Mouse (Mus musculus) colon, adult 2 months (tissue): ENCODE measurements around the gene Syf2. TPM values are rescaled to one million over a fixed set of nuclear protein-coding genes. Genes with fewer than 3 reads are reported as not detected.

Experiments used
- polyA plus RNA-seq: library from polyadenylated mRNA; depleted of rRNA; stranded (reverse); fragments of >200 nt; gene quantifications from 2 replicates; pipeline ENCODE4 v1.2.3, GENCODE M21; 2012; rRNA removed

Syf2 gene
- 13.4 and 15.6 TPM in 2 replicates for polyA plus RNA-seq

GRCm38 (mm10) chr4:134930684-134931481 lies at the start of gene Syf2:
Gene Syf2 (plus strand): TSS chr4:134930898.

GRCm38 (mm10) chr4:134914864-134915209 lies 15.9 kb upstream of the Syf2 start, which contains the start of gene Tmem50a:
Gene Tmem50a (minus strand): TSS chr4:134915024.

DNA sequence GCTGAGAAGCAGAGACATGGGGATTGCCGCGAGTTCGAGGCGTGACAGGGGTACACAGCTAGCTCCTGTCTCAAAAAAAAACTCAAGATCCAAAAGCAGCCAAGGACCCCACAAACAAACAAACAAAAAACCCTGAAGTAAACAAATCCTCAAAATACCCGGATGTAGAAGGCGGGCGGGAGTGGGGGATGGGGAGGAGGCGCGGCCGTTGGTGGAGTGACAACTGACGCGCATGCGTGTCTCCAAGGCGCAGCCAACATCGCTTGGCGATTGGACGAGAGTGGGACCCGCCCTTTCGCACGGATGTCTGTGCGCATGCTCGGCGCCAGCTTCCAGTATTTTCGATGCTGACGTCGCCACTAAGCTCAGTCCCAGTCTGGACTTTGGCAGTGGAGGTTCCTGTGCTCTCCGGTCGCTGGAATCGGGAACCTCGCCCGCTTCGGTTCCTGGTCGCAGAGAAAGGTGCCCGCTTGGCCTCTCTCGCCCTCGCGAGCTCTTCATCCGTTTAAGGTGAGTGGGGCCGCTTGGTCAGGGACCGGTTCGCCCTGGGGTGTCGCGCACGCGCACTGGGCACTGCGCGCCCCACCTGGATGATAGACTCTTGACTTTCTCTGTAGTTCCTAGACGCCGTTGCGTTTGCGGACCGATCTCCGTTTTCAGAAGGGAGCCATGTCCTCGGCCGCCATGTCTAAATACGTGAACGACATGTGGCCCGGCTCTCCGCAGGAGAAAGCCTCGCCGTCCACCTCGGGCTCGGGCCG lies 7.3 kb upstream of the Syf2 start, which contains the start of gene Rsrp1:
Rsrp1 (plus strand) TSS at position 335 of the 761 bp plus-strand sequence.

Other genes with a start within 250 kb of the Syf2 start
- 4.9 and 5.4 TPM in 2 replicates for gene Man1c1, start 226.6 kb upstream of the Syf2 start, polyA plus RNA-seq
- 12.7 and 13.4 TPM in 2 replicates for gene Ldlrap1, start 162.9 kb upstream of the Syf2 start, polyA plus RNA-seq
- 9.7 and 14.4 TPM in 2 replicates for gene Maco1, start 77.6 kb upstream of the Syf2 start, polyA plus RNA-seq
- gene Rhd, start 66.4 kb upstream of the Syf2 start, polyA plus RNA-seq = 0.07 and 0.14 TPM in 2 replicates
- 55.8 and 71.6 TPM in 2 replicates for gene Tmem50a, start 15.9 kb upstream of the Syf2 start, polyA plus RNA-seq
- 947 and 1,179 TPM in 2 replicates for gene Rsrp1, start 7.3 kb upstream of the Syf2 start, polyA plus RNA-seq
- 2.5 and 3.0 TPM in 2 replicates for gene Runx3, start 189.8 kb downstream of the Syf2 start, polyA plus RNA-seq